Mouse (Mus musculus) kidney, adult 18-20 months (tissue): Measurements from ENCODE around the gene Calm5.
"Not testable (repeated sequence)": the region's sequence is repeated elsewhere in the genome, so short reads cannot be mapped to it uniquely, and the experiment has no call there.

ENCODE experiments used
- DNase-seq: peaks from one replicate; pipeline ENCODE4 v3.0.0; 2021

The Calm5 gene

GRCm38 (mm10) chr13:3866355-3867052 is 12.5 kb downstream of the Calm5 start:
- DNase-seq: no peak

- no peak for DNase-seq
Observed at GRCm38 (mm10) chr13:3867158-3867557, 13.2 kb downstream of the Calm5 start.

GRCm38 (mm10) chr13:3869901-3870300 is 15.9 kb downstream of the Calm5 start:
- DNase-seq: no peak

- no peak for DNase-seq
Observed at GRCm38 (mm10) chr13:3872832-3873231, 18.9 kb downstream of the Calm5 start.

GRCm38 (mm10) chr13:3876448-3876847 is 22.5 kb downstream of the Calm5 start:
- no peak for DNase-seq

GRCm38 (mm10) chr13:3877185-3877584 is 23.2 kb downstream of the Calm5 start:
- no peak for DNase-seq

GRCm38 (mm10) chr13:3877679-3878220 is 23.8 kb downstream of the Calm5 start:
- DNase-seq: no peak

- no peak for DNase-seq
Observed at GRCm38 (mm10) chr13:3886663-3887062, 32.7 kb downstream of the Calm5 start.

GRCm38 (mm10) chr13:3889111-3889510 is 35.1 kb downstream of the Calm5 start:
- no peak for DNase-seq

- DNase-seq: no peak
Observed at GRCm38 (mm10) chr13:3890061-3890460, 36.1 kb downstream of the Calm5 start.

GRCm38 (mm10) chr13:3891479-3892087 is 37.6 kb downstream of the Calm5 start:
- DNase-seq: peak; percentile 61

- no peak for DNase-seq
Observed at GRCm38 (mm10) chr13:3892601-3893000, 38.6 kb downstream of the Calm5 start.

GRCm38 (mm10) chr13:3893126-3893734 is 39.3 kb downstream of the Calm5 start:
- peak; percentile 96 for DNase-seq

GRCm38 (mm10) chr13:3894549-3894948 is 40.6 kb downstream of the Calm5 start:
- DNase-seq: peak; percentile 30

- peak; percentile 20 for DNase-seq
Observed at GRCm38 (mm10) chr13:3895397-3895980, 41.5 kb downstream of the Calm5 start.

GRCm38 (mm10) chr13:3896032-3896431 is 42.1 kb downstream of the Calm5 start:
- DNase-seq: no peak

- peak; percentile 77 for DNase-seq
Observed at GRCm38 (mm10) chr13:3896913-3897312, 42.9 kb downstream of the Calm5 start.

- DNase-seq: not testable (repeated sequence)
Observed at GRCm38 (mm10) chr13:3898202-3898601, 44.2 kb downstream of the Calm5 start.

- DNase-seq: no peak
Observed at GRCm38 (mm10) chr13:3899301-3899700, 45.3 kb downstream of the Calm5 start.
